Mouse (Mus musculus) lung, adult 18-20 months (tissue): ENCODE data around the gene Adgrf3.

Source experiments
- DNase-seq, 2 experiments: peaks; one replicate each; pipeline ENCODE4 v3.0.0; 2022; ENCODE audit warnings: mixed read lengths in 2 of 2

The Adgrf3 gene

DNA sequence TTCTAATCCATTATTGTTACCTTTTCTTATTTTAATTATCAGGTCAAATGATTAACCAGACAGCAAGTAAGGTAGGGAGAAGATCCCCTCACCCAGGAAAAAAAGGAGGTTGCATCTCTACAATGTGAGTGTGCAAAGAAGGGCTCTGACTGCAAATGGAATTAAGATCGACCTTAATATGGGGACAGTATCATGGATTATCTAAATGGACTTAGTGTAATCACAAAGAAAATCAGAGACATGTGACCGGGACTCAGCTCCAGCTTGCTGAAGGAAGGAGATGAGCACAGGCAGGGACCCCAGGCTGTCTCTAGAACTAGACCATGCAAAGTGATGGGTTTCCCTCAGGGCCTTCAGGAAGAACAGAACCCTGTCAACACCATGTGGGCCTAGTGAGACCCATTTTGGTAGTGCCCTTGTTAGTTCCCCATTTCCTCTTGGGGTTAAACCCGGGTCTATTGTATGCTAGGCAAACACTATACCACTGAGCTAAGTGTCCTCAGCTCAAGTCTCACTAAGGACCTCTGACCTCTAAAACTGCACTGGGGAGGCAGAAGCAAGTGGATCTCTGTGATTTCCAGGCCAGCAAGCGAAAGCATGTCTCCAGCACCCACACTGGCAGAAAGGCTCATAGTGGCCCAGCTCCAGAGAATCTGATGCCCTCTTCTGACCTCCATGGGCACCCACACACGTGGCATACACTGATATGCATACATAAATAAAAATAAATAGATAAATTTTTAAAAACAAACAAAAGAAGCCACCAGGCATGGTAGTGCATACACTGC lies 57.2 kb downstream of the Adgrf3 start:
- no peak for DNase-seq

DNA sequence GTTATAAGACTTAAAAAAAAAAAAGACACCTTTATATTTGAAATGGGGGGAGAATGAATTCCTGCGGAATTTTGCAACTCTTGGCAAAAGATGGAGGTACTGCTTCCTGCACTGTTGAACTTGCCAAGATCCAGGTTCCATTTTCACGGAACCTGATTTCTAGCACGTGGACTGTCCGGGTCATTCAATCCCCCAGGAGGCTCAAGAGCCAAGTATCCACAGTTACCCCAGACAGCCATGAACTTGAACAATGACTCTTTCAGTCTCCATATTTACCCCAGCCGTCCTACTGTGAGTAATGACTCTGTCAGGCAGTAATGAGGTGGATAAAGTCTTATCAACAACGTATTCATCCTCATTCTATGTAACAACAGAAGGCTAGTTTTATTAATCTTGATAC lies 59.0 kb downstream of the Adgrf3 start:
- DNase-seq: no peak
